Comparison of ENCODE assay signal across 8 mouse cellular contexts in the genomic region with DNA sequence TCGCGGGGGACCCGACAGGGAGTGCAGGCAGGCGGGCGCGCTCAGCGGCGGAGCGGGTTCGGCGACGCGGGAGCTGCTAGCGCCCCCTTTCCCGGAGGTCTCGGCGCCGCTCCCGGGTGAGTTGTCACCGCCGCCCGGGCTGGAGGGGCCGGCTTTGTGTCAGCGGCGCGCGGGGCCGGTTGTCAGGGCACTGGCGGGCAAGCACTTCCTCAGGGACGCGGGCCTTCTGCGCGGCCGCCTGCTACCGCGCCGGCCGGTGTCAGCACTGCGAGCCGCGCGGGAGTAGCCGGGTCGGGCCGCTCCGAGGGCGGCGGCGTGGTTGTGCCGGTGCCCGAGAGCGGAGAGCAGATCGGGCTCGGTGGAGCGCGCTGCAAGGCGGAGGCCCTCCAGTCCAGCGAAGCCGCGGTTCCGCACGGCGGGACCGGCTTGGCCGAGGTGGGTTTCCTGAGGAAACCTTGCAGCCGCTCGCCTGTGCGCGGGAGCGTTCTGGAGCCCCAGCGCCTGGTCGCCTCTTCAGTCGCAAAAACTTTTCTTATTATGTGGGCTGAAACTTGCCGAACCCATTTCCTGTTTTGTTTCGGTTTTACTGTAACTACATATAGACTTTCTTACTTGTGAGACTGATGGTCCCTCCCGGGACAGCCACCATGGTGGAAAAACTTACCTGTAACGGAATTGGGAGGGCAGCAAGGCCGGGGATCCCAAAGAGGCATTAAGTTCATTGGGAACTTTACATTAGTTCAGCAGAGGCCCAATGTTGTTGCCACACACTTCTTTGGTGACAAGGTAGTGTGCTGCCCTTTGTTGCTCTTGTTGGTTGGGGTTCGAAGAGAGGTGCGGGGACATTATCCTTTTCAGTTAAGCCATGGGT. TPM values are rescaled to one million over a fixed set of nuclear protein-coding genes. Genes with fewer than 3 reads are reported as not detected.
DNase-seq lines count a peak whose midpoint lies in the region; ATAC-seq and TF ChIP-seq lines count a peak whose summit lies in the region.

No protein-coding gene starts in this region.

- H3K4me2 ChIP-seq in forebrain, embryonic 14.5 days (ENCODE audit: low read length), result peak overlapping the region; percentile 64
- peak overlapping the region; percentile 70 for H3K4me2 ChIP-seq in limb, embryonic 12.5 days
- peak overlapping the region; percentile 89 for H3K4me2 ChIP-seq in midbrain, embryonic 16.5 days (ENCODE audit: low read length)

- H3K9ac ChIP-seq in ES-Bruce4 (ENCODE audit: low read depth, poor library complexity, severe bottlenecking), result peak overlapping the region; percentile 96
- H3K9ac ChIP-seq in forebrain, embryonic 14.5 days (ENCODE audit: low read length), result peak overlapping the region; percentile 88
- H3K9ac ChIP-seq in limb, embryonic 12.5 days (replicated peaks), result peak overlapping the region; percentile 90
- peak overlapping the region; percentile 95 for H3K9ac ChIP-seq in midbrain, embryonic 16.5 days (ENCODE audit: low read depth, low read length)

- H3K36me3 ChIP-seq in ES-Bruce4 (ENCODE audit: control insufficient read depth, insufficient read depth, low read length, poor library complexity, severe bottlenecking), result peaks cover 18% of the 10 kb centered on the region
- H3K36me3 ChIP-seq in forebrain, embryonic 14.5 days (ENCODE audit: control insufficient read depth, insufficient read depth, low read length), result no peaks in the 10 kb centered on the region
- no peaks in the 10 kb centered on the region for H3K36me3 ChIP-seq in limb, embryonic 12.5 days
- H3K36me3 ChIP-seq in midbrain, embryonic 16.5 days (ENCODE audit: control insufficient read depth, insufficient read depth, low read length), result no peaks in the 10 kb centered on the region

- H3K4me1 ChIP-seq in cerebellum, adult 2 months (ENCODE audit: control insufficient read depth, insufficient read depth, low read length), result peaks cover 20% of the 10 kb centered on the region
- no peaks in the 10 kb centered on the region for H3K4me1 ChIP-seq in ES-Bruce4 (ENCODE audit: control insufficient read depth, insufficient read depth, low read length)
- H3K4me1 ChIP-seq in forebrain, embryonic 14.5 days (ENCODE audit: control insufficient read depth, insufficient read depth, low read length), result peaks cover 11% of the 10 kb centered on the region; the same call in 1 of the 2 replicates
- H3K4me1 ChIP-seq in limb, embryonic 12.5 days (replicated peaks), result peaks cover 16% of the 10 kb centered on the region
- peaks cover 17% of the 10 kb centered on the region for H3K4me1 ChIP-seq in midbrain, embryonic 16.5 days (ENCODE audit: control insufficient read depth, insufficient read depth, low read length)

- peak overlapping the region; percentile 54 for H3K4me3 ChIP-seq in cerebellum, adult 2 months (replicated peaks; ENCODE audit: insufficient read depth, low read depth, low read length)
- H3K4me3 ChIP-seq in ES-Bruce4 (ENCODE audit: low read depth, low read length), result peak overlapping the region; percentile 79
- peak overlapping the region; percentile 86 for H3K4me3 ChIP-seq in forebrain, embryonic 14.5 days (ENCODE audit: low read depth, low read length)
- peak overlapping the region; percentile 91 for H3K4me3 ChIP-seq in limb, embryonic 12.5 days (replicated peaks)
- peak overlapping the region; percentile 90 for H3K4me3 ChIP-seq in midbrain, embryonic 16.5 days (ENCODE audit: low read depth, low read length)

- no peak for TF ChIP-seq CTCF in cerebellum, adult 2 months (IDR thresholded peaks at IDR 0.05; ENCODE audit: borderline replicate concordance, insufficient read depth, low read depth, low read length)
- TF ChIP-seq CTCF in ES-Bruce4 (IDR thresholded peaks at IDR 0.05; ENCODE audit: low read depth, low read length), result no peak

- peak; percentile 82 for ATAC-seq in forebrain, embryonic 14.5 days
- ATAC-seq in limb, embryonic 12.5 days (ENCODE audit: insufficient number of reproducible peaks, insufficient read depth, low FRiP score, low TSS enrichment, low read depth), result no peak; the same call in 1 of the 2 replicates
- peak; percentile 75; the same call in 1 of the 2 replicates for ATAC-seq in midbrain, embryonic 16.5 days

- TF ChIP-seq EP300 in ES-Bruce4 (IDR thresholded peaks at IDR 0.05; ENCODE audit: insufficient read depth, low read depth, low read length), result no peak

- H3K9me3 ChIP-seq in ES-Bruce4 (replicated peaks; ENCODE audit: control insufficient read depth, insufficient read depth, low read length, poor library complexity, severe bottlenecking), result no peaks in the 10 kb centered on the region
- H3K9me3 ChIP-seq in forebrain, embryonic 14.5 days (replicated peaks; ENCODE audit: control insufficient read depth, low read length), result no peaks in the 10 kb centered on the region
- H3K9me3 ChIP-seq in limb, embryonic 12.5 days, result no peaks in the 10 kb centered on the region
- no peaks in the 10 kb centered on the region for H3K9me3 ChIP-seq in midbrain, embryonic 16.5 days (replicated peaks; ENCODE audit: control insufficient read depth, low read length, poor library complexity, severe bottlenecking)

- H3K27ac ChIP-seq in cerebellum, adult 2 months (ENCODE audit: insufficient read depth, low read length), result peak overlapping the region; percentile 90
- H3K27ac ChIP-seq in ES-Bruce4 (ENCODE audit: insufficient read depth, low read length), result peak overlapping the region; percentile 29
- peak overlapping the region; percentile 97 for H3K27ac ChIP-seq in forebrain, embryonic 14.5 days (ENCODE audit: low read depth, low read length)
- peak overlapping the region; percentile 98 for H3K27ac ChIP-seq in limb, embryonic 12.5 days
- H3K27ac ChIP-seq in midbrain, embryonic 16.5 days (ENCODE audit: low read length), result peak overlapping the region; percentile 98

- no peak for TF ChIP-seq POLR2A in cerebellum, adult 2 months (IDR thresholded peaks at IDR 0.05; ENCODE audit: borderline replicate concordance, insufficient read depth, low read length)
- TF ChIP-seq POLR2A in ES-Bruce4 (IDR thresholded peaks at IDR 0.05; ENCODE audit: insufficient read depth, low read length), result no peak

- H3K27me3 ChIP-seq in cerebellum, adult 2 months (ENCODE audit: control insufficient read depth, insufficient read depth, low read length), result no peaks in the 10 kb centered on the region
- H3K27me3 ChIP-seq in ES-Bruce4 (ENCODE audit: control insufficient read depth, insufficient read depth, low read length, poor library complexity, severe bottlenecking), result no peaks in the 10 kb centered on the region
- no peaks in the 10 kb centered on the region for H3K27me3 ChIP-seq in forebrain, embryonic 14.5 days (replicated peaks; ENCODE audit: control insufficient read depth, insufficient read depth, low read length)
- 0 out of 2 replicates have a peak, but pooled peaks cover 4% of the 10 kb centered on the region for H3K27me3 ChIP-seq in limb, embryonic 12.5 days
- no peaks in the 10 kb centered on the region for H3K27me3 ChIP-seq in midbrain, embryonic 16.5 days (ENCODE audit: control insufficient read depth, insufficient read depth, low read depth, low read length)

- no peak for DNase-seq in cerebellum, adult 2 months
- DNase-seq in cerebellum, postnatal 36 days, result no peak
- no peak for DNase-seq in forebrain, embryonic 14.5 days (ENCODE audit: low spot score)
- no peak for DNase-seq in layer of hippocampus, adult 11-12 months (ENCODE audit: low spot score)
- no peak for DNase-seq in adrenal gland, adult 8-10 months

- under 1% methylated on average over 76 of the region's 80 CpGs for WGBS in cerebellum, adult 2 months
- WGBS in forebrain, embryonic 14.5 days, result under 1% methylated on average over 73 of the region's 80 CpGs
- WGBS in limb, embryonic 12.5 days, result under 1% methylated on average over 80 of the region's 80 CpGs
- under 1% methylated on average over 79 of the region's 80 CpGs for WGBS in midbrain, embryonic 16.5 days

RNA-seq across cellular contexts. Expression of a gene that starts 0.6 kb away (rescaled TPM):
- 46.3 and 54.8 TPM in 2 replicates for polyA plus RNA-seq in cerebellum, adult 2 months (2012; rRNA removed)
- polyA plus RNA-seq in ES-Bruce4 (2011; ENCODE audit: insufficient read depth, insufficient read length, low read depth, missing spikeins), result 56.0 and 57.0 TPM in 2 replicates
- 11.7 and 13.4 TPM in 2 replicates for polyA plus RNA-seq in forebrain, embryonic 14.5 days (2014; fragmentation: Nextera tagmentation; extraction: Ambion mirVana)
- 14.1 and 16.6 TPM in 2 replicates for polyA plus RNA-seq in limb, embryonic 12.5 days (2016; fragmentation: Nextera tagmentation; extraction: Ambion mirVana)
- polyA plus RNA-seq in midbrain, embryonic 16.5 days (2015; fragmentation: Nextera tagmentation; extraction: Ambion mirVana), result 10.4 and 11.0 TPM in 2 replicates
- total RNA-seq in adrenal gland, adult 8-10 months (2022), result 10 to 100 TPM; 58.0 to 74.0 (median 70.3) TPM

RNA-seq across cellular contexts. Expression of a gene that starts 30.4 kb away (rescaled TPM):
- polyA plus RNA-seq in cerebellum, adult 2 months (2012; rRNA removed), result 4.9 and 5.4 TPM in 2 replicates
- polyA plus RNA-seq in ES-Bruce4 (2011; ENCODE audit: insufficient read depth, insufficient read length, low read depth, missing spikeins), result not detected in 2 replicates
- polyA plus RNA-seq in forebrain, embryonic 14.5 days (2014; fragmentation: Nextera tagmentation; extraction: Ambion mirVana), result 6.3 and 6.7 TPM in 2 replicates
- 0.17 and 0.34 TPM in 2 replicates for polyA plus RNA-seq in limb, embryonic 12.5 days (2016; fragmentation: Nextera tagmentation; extraction: Ambion mirVana)
- 3.8 and 3.9 TPM in 2 replicates for polyA plus RNA-seq in midbrain, embryonic 16.5 days (2015; fragmentation: Nextera tagmentation; extraction: Ambion mirVana)
- total RNA-seq in adrenal gland, adult 8-10 months (2022), result under 1 TPM in 1 of 4 experiments, not detected in 3; 0.09 TPM

Comparison
In these comparisons a context has a peak if more than half of its experiments do, and no peak if none do; other contexts are left out.
1. H3K27ac ChIP-seq: peak in every context shown above with its lines; median percentile 98 in limb, embryonic 12.5 days; 98 in midbrain, embryonic 16.5 days; 97 in forebrain, embryonic 14.5 days; 90 in cerebellum, adult 2 months; 29 in ES-Bruce4.